Mouse (Mus musculus) MEL (cell line): ENCODE results near the gene Smbd1. TPM values are rescaled to one million over a fixed set of nuclear protein-coding genes. Genes with fewer than 3 reads are reported as not detected.

Experiments
- DNase-seq: peaks from one replicate; pipeline ENCODE4 v3.0.0; 2011; ENCODE audit warnings: low read depth, low spot score
- H3K27ac ChIP-seq: 2 replicates; pipeline ENCODE4 v1.5.1; 2012; ENCODE audit warnings: low read depth, mild to moderate bottlenecking, control low read depth, low read length, moderate library complexity; ENCODE audit not compliant: control insufficient read depth
- H3K27me3 ChIP-seq, 2 experiments: fragments of 150-350 bp in 1 of 2; sonication (generic) in 1 of 2; 2 replicates each; pipeline ENCODE4 v1.6.1; 2012; ENCODE audit warnings: low read length in 2 of 2, mild to moderate bottlenecking in 2 of 2, improper control_type of control experiment in 1 of 2, moderate library complexity in 1 of 2; ENCODE audit not compliant: insufficient read depth in 2 of 2, control insufficient read depth in 1 of 2
- H3K36me3 ChIP-seq, 2 experiments: 2 replicates each; pipeline ENCODE4 v1.6.1; 2012 to 2014; ENCODE audit warnings: low read length in 2 of 2, improper control_type of control experiment in 1 of 2, inconsistent platforms in 1 of 2, mild to moderate bottlenecking in 1 of 2; ENCODE audit not compliant: insufficient read depth in 2 of 2, control insufficient read depth in 1 of 2
- H3K4me1 ChIP-seq, 2 experiments: fragments of 150-350 bp in 1 of 2; sonication (generic) in 1 of 2; 2 replicates each; pipeline ENCODE4 v1.6.1; 2012; ENCODE audit warnings: low read length in 2 of 2, improper control_type of control experiment in 1 of 2, mild to moderate bottlenecking in 1 of 2; ENCODE audit not compliant: insufficient read depth in 2 of 2, control insufficient read depth in 1 of 2
- H3K4me3 ChIP-seq, 2 experiments: fragments of 150-350 bp in 1 of 2; sonication (generic) in 1 of 2; 2 replicates each; pipeline ENCODE4 v1.5.1; 2012; ENCODE audit warnings: low read depth in 2 of 2, low read length in 2 of 2, mild to moderate bottlenecking in 2 of 2, moderate library complexity in 2 of 2, control low read depth in 1 of 2, improper control_type of control experiment in 1 of 2; ENCODE audit not compliant: control insufficient read depth in 1 of 2, insufficient read depth in 1 of 2
- H3K79me2 ChIP-seq: 2 replicates; pipeline ENCODE4 v1.6.1; 2012; ENCODE audit warnings: mild to moderate bottlenecking, low read length, moderate library complexity; ENCODE audit not compliant: control insufficient read depth, poor library complexity, insufficient read depth
- H3K9ac ChIP-seq: 2 replicates; pipeline ENCODE4 v1.6.1; 2012; ENCODE audit warnings: low read depth, mild to moderate bottlenecking, control low read depth, low read length, moderate library complexity; ENCODE audit not compliant: control insufficient read depth, poor library complexity, severe bottlenecking
- H3K9me3 ChIP-seq: fragments of 150-350 bp; sonication (generic); replicated peaks from 2 replicates; pipeline ENCODE4 v1.6.1; 2012; ENCODE audit warnings: mild to moderate bottlenecking, low read length, improper control_type of control experiment, moderate library complexity; ENCODE audit not compliant: insufficient read depth
- BHLHE40 ChIP-seq: IDR thresholded peaks from 2 replicates; pipeline ENCODE4 v1.6.1; 2012; ENCODE audit warnings: low read depth, mild to moderate bottlenecking, inconsistent platforms, low read length, improper control_type of control experiment, borderline replicate concordance
- CHD1 ChIP-seq: IDR thresholded peaks from 2 replicates; pipeline ENCODE4 v1.6.1; 2012; ENCODE audit warnings: low read depth, mild to moderate bottlenecking, inconsistent platforms, low read length, improper control_type of control experiment
- CHD2 ChIP-seq: IDR thresholded peaks from 2 replicates; pipeline ENCODE4 v1.6.1; 2011; ENCODE audit warnings: low read length, improper control_type of control experiment
- CTCF ChIP-seq, 3 experiments: IDR thresholded peaks in 2 of 3; conservative IDR thresholded peaks in 1 of 3; 2 replicates each; pipeline ENCODE4 v1.5.1; 2011 to 2012; ENCODE audit warnings: low read length in 3 of 3, low read depth in 2 of 3, mild to moderate bottlenecking in 2 of 3, improper control_type of control experiment in 1 of 3, inconsistent platforms in 1 of 3, mixed read lengths in 1 of 3, moderate library complexity in 1 of 3; ENCODE audit not compliant: control insufficient read depth in 1 of 3, insufficient read depth in 1 of 3, poor library complexity in 1 of 3, severe bottlenecking in 1 of 3
- ELF1 ChIP-seq: IDR thresholded peaks from 2 replicates; pipeline ENCODE4 v1.6.1; 2014; ENCODE audit warnings: low read depth, mild to moderate bottlenecking, inconsistent platforms, low read length, improper control_type of control experiment, moderate library complexity
- JUND ChIP-seq: IDR thresholded peaks from 2 replicates; pipeline ENCODE4 v1.6.1; 2011; ENCODE audit warnings: low read depth, mild to moderate bottlenecking, improper control_type of control experiment, low read length
- KAT2A ChIP-seq: conservative IDR thresholded peaks from 2 replicates; pipeline ENCODE4 v1.6.1; 2012; ENCODE audit warnings: low read depth, low read length, improper control_type of control experiment, inconsistent platforms
- MAFK ChIP-seq: IDR thresholded peaks from 2 replicates; pipeline ENCODE4 v1.6.1; 2011; ENCODE audit warnings: low read depth, mild to moderate bottlenecking, low read length, improper control_type of control experiment, borderline replicate concordance
- MAX ChIP-seq: IDR thresholded peaks from 2 replicates; pipeline ENCODE4 v1.6.1; 2011; ENCODE audit warnings: low read length, improper control_type of control experiment
- MEF2A ChIP-seq: IDR thresholded peaks from 2 replicates; pipeline ENCODE4 v1.6.1; 2014; ENCODE audit warnings: low read depth, mild to moderate bottlenecking, inconsistent platforms, low read length, improper control_type of control experiment; ENCODE audit not compliant: poor library complexity, insufficient replicate concordance, severe bottlenecking; ENCODE audit errors: extremely low read depth
- MYB ChIP-seq: IDR thresholded peaks from 2 replicates; pipeline ENCODE4 v1.6.1; 2011; ENCODE audit warnings: mild to moderate bottlenecking, low read depth, low read length, improper control_type of control experiment
- MYC ChIP-seq: IDR thresholded peaks from 2 replicates; pipeline ENCODE4 v1.6.1; 2011; ENCODE audit warnings: low read depth, mild to moderate bottlenecking, low read length, improper control_type of control experiment, moderate library complexity
- NELFE ChIP-seq: IDR thresholded peaks from 2 replicates; pipeline ENCODE4 v1.6.1; 2011; ENCODE audit warnings: low read depth, low read length, improper control_type of control experiment
- NRF1 ChIP-seq: IDR thresholded peaks from 2 replicates; pipeline ENCODE4 v1.6.1; 2014; ENCODE audit warnings: low read depth, mild to moderate bottlenecking, inconsistent platforms, low read length, improper control_type of control experiment, moderate library complexity; ENCODE audit not compliant: poor library complexity, insufficient read depth, severe bottlenecking
- POLR2A ChIP-seq, 2 experiments: IDR thresholded peaks; 2 replicates each; pipeline ENCODE4 v1.6.1; 2011 to 2012; ENCODE audit warnings: low read length in 2 of 2, mild to moderate bottlenecking in 2 of 2, control low read depth in 1 of 2, improper control_type of control experiment in 1 of 2, low read depth in 1 of 2, moderate library complexity in 1 of 2; ENCODE audit not compliant: control insufficient read depth in 1 of 2, insufficient read depth in 1 of 2, poor library complexity in 1 of 2
- RAD21 ChIP-seq: IDR thresholded peaks from 2 replicates; pipeline ENCODE4 v1.6.1; 2011; ENCODE audit warnings: mild to moderate bottlenecking, low read depth, low read length, improper control_type of control experiment
- RCOR1 ChIP-seq: IDR thresholded peaks from 2 replicates; pipeline ENCODE4 v1.6.1; 2012; ENCODE audit warnings: low read depth, mild to moderate bottlenecking, inconsistent platforms, low read length, improper control_type of control experiment
- SMC3 ChIP-seq: IDR thresholded peaks from 2 replicates; pipeline ENCODE4 v1.6.1; 2011; ENCODE audit warnings: low read depth, low read length, improper control_type of control experiment
- TAL1 ChIP-seq: IDR thresholded peaks from 2 replicates; pipeline ENCODE4 v1.6.1; 2012; ENCODE audit warnings: mild to moderate bottlenecking, inconsistent platforms, low read length, moderate library complexity, mixed read lengths
- TBP ChIP-seq: IDR thresholded peaks from 2 replicates; pipeline ENCODE4 v1.8.0; 2011; ENCODE audit warnings: low read depth, low read length, improper control_type of control experiment
- TCF12 ChIP-seq: IDR thresholded peaks from 2 replicates; pipeline ENCODE4 v1.6.1; 2014; ENCODE audit warnings: low read depth, mild to moderate bottlenecking, inconsistent platforms, low read length, improper control_type of control experiment, moderate library complexity
- USF1 ChIP-seq: IDR thresholded peaks from 2 replicates; pipeline ENCODE4 v1.6.1; 2014; ENCODE audit warnings: low read depth, mild to moderate bottlenecking, inconsistent platforms, low read length, improper control_type of control experiment, moderate library complexity
- ZC3H11A ChIP-seq: IDR thresholded peaks from 2 replicates; pipeline ENCODE4 v1.6.1; 2012; ENCODE audit warnings: low read depth, mild to moderate bottlenecking, inconsistent platforms, low read length, improper control_type of control experiment
- ZKSCAN1 ChIP-seq: IDR thresholded peaks from 2 replicates; pipeline ENCODE4 v1.6.1; 2012; ENCODE audit warnings: low read depth, mild to moderate bottlenecking, inconsistent platforms, low read length, improper control_type of control experiment, moderate library complexity
- ZNF384 ChIP-seq: IDR thresholded peaks from 2 replicates; pipeline ENCODE4 v1.6.1; 2012; ENCODE audit warnings: low read depth, mild to moderate bottlenecking, inconsistent platforms, low read length, improper control_type of control experiment
- polyA plus RNA-seq, 2 experiments: library from polyadenylated mRNA; stranded (reverse) in 1 of 2; unstranded in 1 of 2; fragments of >175 nt in 1 of 2; fragments of >200 nt in 1 of 2; gene quantifications; 2 replicates each; pipeline versions ENCODE4 v1.2.1 to v1.2.4; 2012; ENCODE audit warnings: low replicate concordance in 2 of 2, low read depth in 1 of 2; ENCODE audit not compliant: insufficient read length in 2 of 2, insufficient read depth in 1 of 2, missing spikeins in 1 of 2
- total RNA-seq: library from RNA; depleted of rRNA; stranded (reverse); fragments of 300-350 nt; gene quantifications from 2 replicates; pipeline ENCODE4 v1.2.3, GENCODE M21; 2012

The Smbd1 gene
- total and polyA plus RNA-seq, 3 experiments = not detected

DNA sequence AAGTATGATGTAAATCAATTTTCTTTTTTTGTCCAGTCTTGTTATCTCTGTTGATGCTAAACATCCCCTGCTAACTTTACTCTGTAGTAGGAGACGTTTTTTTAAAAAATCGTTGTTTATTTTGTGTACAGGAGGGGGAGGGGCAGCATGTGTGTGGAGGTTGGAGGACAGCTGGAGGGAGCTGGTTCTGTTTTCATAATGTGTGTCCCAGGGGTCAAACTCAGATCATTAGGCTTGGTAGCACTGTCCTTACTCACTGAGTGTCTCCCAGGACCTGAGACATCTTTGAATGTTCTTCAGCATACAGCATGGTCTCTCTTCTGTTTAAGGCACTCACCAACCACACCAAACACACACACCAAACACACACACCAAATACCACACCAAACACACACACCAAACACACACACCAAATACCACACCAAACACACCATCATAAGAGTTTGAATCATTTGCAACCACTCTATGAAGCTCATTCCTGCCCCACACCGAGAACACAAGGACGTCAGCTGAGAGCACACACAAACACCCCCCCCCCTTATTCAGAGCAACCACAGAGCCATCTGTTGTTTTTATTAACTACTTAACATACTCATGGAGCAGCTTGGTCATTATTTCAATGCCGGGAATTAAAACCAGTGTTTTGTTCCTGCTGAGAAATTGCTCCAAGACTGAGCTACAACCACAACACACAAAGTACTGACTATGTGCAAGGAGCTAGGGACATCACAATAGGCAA, 26.8 kb downstream of the Smbd1 start:
- no peak overlapping the region for H3K9ac ChIP-seq
- no peak overlapping the region for H3K27ac ChIP-seq
- H3K27me3 ChIP-seq = peaks cover 11 to 13% of the 10 kb centered on the region in 2 experiments
- H3K36me3 ChIP-seq = no peaks in the 10 kb centered on the region
- no peaks in the 10 kb centered on the region for H3K4me1 ChIP-seq
- DNase-seq = no peak
- no peaks in the 10 kb centered on the region for H3K79me2 ChIP-seq
- H3K9me3 ChIP-seq = no peaks in the 10 kb centered on the region
- no peak for TF ChIP-seq RAD21
- no peak for TF ChIP-seq NELFE
- TF ChIP-seq TBP = no peak
- TF ChIP-seq JUND = no peak
- TF ChIP-seq NRF1 = no peak
- no peak for TF ChIP-seq TAL1
- TF ChIP-seq ZC3H11A = no peak
- TF ChIP-seq, all 39 proteins: peak for 0
- no peak overlapping the region for H3K4me3 ChIP-seq

DNA sequence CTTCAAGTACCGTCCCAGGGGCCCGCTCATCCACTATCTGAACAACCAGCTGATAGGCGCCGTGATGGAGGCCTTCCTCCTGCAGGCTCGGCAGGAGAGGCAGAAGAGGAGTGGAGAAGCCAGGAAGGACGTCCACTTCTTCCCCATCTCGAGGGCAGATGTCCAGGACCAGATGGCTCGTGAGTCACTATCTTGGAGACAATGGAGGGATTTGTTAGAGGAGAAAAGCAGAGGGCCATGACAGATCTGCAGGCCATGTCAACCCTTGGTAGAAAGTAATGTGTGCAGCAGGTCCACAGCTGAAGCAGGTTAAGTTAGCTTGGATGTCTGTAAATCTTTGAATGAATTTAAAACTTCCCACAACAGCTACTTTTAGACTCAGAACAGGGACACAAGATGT, 31.3 kb downstream of the Smbd1 start:
- DNase-seq = no peak
- H3K4me3 ChIP-seq = no peak overlapping the region
- H3K9ac ChIP-seq = no peak overlapping the region
- H3K27me3 ChIP-seq = peaks cover 14 to 15% of the 10 kb centered on the region in 2 experiments
- TF ChIP-seq BHLHE40 (no peak), MYB (no peak), USF1 (no peak), CTCF (IDR thresholded peaks at IDR 0.05 in 2 of 3, conservative IDR thresholded peaks at IDR 0.05 in 1 of 3; ENCODE audit: control insufficient read depth in 1 of 3, insufficient read depth in 1 of 3, low read depth in 2 of 3, low read length in 3 of 3, poor library complexity in 1 of 3, severe bottlenecking in 1 of 3) (no peak), ELF1 (no peak), NRF1 (no peak), KAT2A (no peak), TCF12 (no peak)
- no peak overlapping the region for H3K27ac ChIP-seq
- no peaks in the 10 kb centered on the region for H3K79me2 ChIP-seq
- no peaks in the 10 kb centered on the region for H3K36me3 ChIP-seq
- H3K4me1 ChIP-seq = no peaks in the 10 kb centered on the region
- no peaks in the 10 kb centered on the region for H3K9me3 ChIP-seq

DNA sequence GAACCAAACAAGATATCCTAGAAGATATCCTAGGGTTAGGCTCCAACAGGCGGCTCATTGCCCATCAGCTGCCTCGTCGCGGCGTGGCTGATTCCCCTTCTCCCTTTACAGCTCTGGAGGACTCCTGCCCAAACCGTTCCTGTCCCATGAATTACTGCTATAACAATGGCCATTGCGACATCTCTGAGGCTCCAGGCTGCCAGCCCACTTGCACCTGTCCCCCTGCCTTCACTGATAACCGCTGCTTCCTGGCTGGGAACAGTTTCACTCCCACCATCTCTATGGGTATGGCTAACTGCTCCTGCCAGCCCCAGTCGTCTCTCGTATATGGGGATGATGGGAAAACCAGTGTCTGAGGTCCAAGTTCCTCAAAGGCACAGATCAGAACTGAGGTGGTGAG, 33.6 kb downstream of the Smbd1 start:
- Histone ChIP-seq H3K9ac (no peak overlapping the region), H3K9me3 (no peaks in the 10 kb centered on the region), H3K4me3 (no peak overlapping the region), H3K27ac (no peak overlapping the region), H3K36me3 (no peaks in the 10 kb centered on the region), H3K4me1 (no peaks in the 10 kb centered on the region), H3K27me3 (peaks cover 13 to 14% of the 10 kb centered on the region in 2 experiments), H3K79me2 (no peaks in the 10 kb centered on the region)
- TF ChIP-seq ELF1 (no peak), ZNF384 (no peak), NELFE (no peak), MAX (no peak), SMC3 (no peak), CHD1 (no peak), NRF1 (no peak), TAL1 (no peak), MEF2A (no peak), MYC (no peak), JUND (no peak), CHD2 (no peak), POLR2A (IDR thresholded peaks at IDR 0.05; ENCODE audit: control insufficient read depth in 1 of 2, insufficient read depth in 1 of 2, low read depth in 1 of 2, low read length in 2 of 2, poor library complexity in 1 of 2) (no peak), RCOR1 (no peak), MAFK (no peak), MYB (no peak), TCF12 (no peak), ZKSCAN1 (no peak)
- DNase-seq = no peak
